Mouse (Mus musculus): ENCODE results near the gene Adcy2.

- no peak for TF ChIP-seq POLR2A (IDR thresholded peaks at IDR 0.05; ENCODE audit: low read depth, low read length)
- TF ChIP-seq KAT2A (IDR thresholded peaks at IDR 0.05; ENCODE audit: insufficient replicate concordance, low read length) = no peak
These were observed 234.7 kb downstream of the Adcy2 start for GRCm38 (mm10) chr13:68764614-68765013.
